Mouse (Mus musculus) hindbrain, embryonic 12.5 days (tissue): ENCODE measurements around the gene 4930524J08Rik. TPM values are rescaled to one million over a fixed set of nuclear protein-coding genes. Genes with fewer than 3 reads are reported as not detected.

Source experiments
- ATAC-seq: fragments of 200-750 bp; cut with Nextera tagmentation; 2 replicates; pipeline ENCODE4 v1.8.0; 2017; ENCODE audit warnings: moderate TSS enrichment; ENCODE audit not compliant: low FRiP score
- H3K27ac ChIP-seq: fragments of 300-500 bp; sonication (generic); 2 replicates; pipeline ENCODE4 v1.5.1; 2016; ENCODE audit warnings: mild to moderate bottlenecking
- H3K27me3 ChIP-seq: fragments of 300-500 bp; sonication (generic); 2 replicates; pipeline ENCODE4 v1.6.1; 2016; ENCODE audit warnings: mild to moderate bottlenecking
- H3K36me3 ChIP-seq: fragments of 300-500 bp; sonication (generic); 2 replicates; pipeline ENCODE4 v1.6.1; 2016; ENCODE audit warnings: mild to moderate bottlenecking
- H3K4me1 ChIP-seq: fragments of 300-500 bp; sonication (generic); 2 replicates; pipeline ENCODE4 v1.6.1; 2016
- H3K4me2 ChIP-seq: fragments of 300-500 bp; sonication (generic); replicated peaks from 2 replicates; pipeline ENCODE4 v1.6.1; 2016; ENCODE audit warnings: mild to moderate bottlenecking
- H3K4me3 ChIP-seq: fragments of 300-500 bp; sonication (generic); 2 replicates; pipeline ENCODE4 v1.5.1; 2016; ENCODE audit warnings: mild to moderate bottlenecking
- H3K9ac ChIP-seq: fragments of 300-500 bp; sonication (generic); 2 replicates; pipeline ENCODE4 v1.6.1; 2016; ENCODE audit warnings: mild to moderate bottlenecking, moderate library complexity
- H3K9me3 ChIP-seq: fragments of 300-500 bp; sonication (generic); replicated peaks from 2 replicates; pipeline ENCODE4 v1.6.1; 2016; ENCODE audit warnings: mild to moderate bottlenecking
- WGBS: fragments of 180-500 bp; shearing (Covaris S2); methylation state at CpG from one replicate; pipeline ENCODE4 v1.1.7; 2016; 5-methylcytosine and 5-hydroxymethylcytosine counted together
- polyA plus RNA-seq: library from polyadenylated mRNA; unstranded; fragments of >200 nt; fragmentation: Nextera tagmentation; extraction: Ambion mirVana; gene quantifications from 2 replicates; pipeline ENCODE4 v1.2.1, GENCODE M21; 2016

Gene 4930524J08Rik
- polyA plus RNA-seq, 1 experiment from 2014 or later = 2.7 TPM

DNA sequence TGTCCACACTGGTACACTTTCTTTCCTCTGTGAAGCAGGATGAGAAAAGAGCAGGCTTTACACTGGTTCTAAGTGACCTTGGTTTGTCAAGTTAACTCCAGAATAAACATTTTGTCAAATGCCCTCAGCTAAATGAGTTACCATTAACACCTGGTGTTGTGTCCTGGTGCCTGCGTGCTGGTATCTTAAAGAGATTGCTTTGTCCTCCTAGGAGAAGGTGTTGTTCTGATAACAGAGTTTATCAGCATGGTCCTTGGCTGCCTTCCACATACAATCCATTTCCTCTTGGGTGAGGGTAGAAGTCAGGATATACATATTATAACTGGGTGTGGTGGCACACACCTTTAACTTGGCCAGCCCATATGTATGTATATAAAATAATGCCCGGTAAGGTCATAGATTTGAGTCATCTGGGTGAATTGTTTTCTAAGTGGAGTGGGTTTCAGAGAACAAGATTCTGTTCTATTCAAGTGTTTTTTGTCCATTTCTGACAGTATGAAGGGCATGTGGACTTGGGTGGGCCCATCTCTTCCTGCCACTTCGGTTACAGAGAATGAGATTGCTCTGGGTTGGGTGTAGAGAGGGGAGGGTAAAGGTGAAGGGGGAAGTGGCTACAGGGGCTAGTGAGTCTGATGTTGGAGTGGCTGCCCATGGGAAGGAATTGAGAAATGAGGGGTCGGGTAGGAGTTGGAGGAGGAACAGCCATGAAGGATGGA lies 27.6 kb downstream of the 4930524J08Rik start:
- WGBS = 90% methylated on average over 4 of the region's 4 CpGs
- H3K36me3 ChIP-seq = no peaks in the 10 kb centered on the region
- 0 out of 2 replicates have a peak, but pooled peaks cover 4% of the 10 kb centered on the region for H3K4me1 ChIP-seq
- no peaks in the 10 kb centered on the region; the same call in 1 of the 2 replicates for H3K27me3 ChIP-seq
- no peaks in the 10 kb centered on the region for H3K9me3 ChIP-seq
- no peak overlapping the region for H3K9ac ChIP-seq
- H3K4me2 ChIP-seq = no peak overlapping the region
- no peak overlapping the region for H3K4me3 ChIP-seq
- ATAC-seq = no peak
- H3K27ac ChIP-seq = no peak overlapping the region

DNA sequence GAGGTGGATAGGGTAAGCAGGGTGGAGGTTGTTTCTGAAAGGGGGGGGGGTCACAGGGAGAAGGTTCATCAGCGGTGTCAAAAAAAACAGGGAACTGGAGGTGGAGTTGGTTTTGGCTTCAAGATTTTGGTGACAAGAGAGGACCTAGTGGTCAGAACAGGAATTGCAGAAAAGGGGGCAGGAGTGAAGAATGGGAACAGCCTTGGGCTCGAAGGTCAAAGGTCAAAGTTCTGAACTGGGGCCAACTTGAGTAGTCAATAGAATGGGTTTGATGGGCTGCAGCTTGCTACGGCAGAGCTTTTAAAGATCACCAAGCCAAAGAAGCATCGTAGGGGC lies 28.1 kb downstream of the 4930524J08Rik start:
- Histone ChIP-seq H3K4me2 (no peak overlapping the region), H3K4me1 (0 out of 2 replicates have a peak, but pooled peaks cover 4% of the 10 kb centered on the region), H3K27ac (no peak overlapping the region), H3K9me3 (no peaks in the 10 kb centered on the region), H3K4me3 (no peak overlapping the region), H3K9ac (no peak overlapping the region), H3K36me3 (no peaks in the 10 kb centered on the region), H3K27me3 (no peaks in the 10 kb centered on the region)
- WGBS = 75% methylated on average over 4 of the region's 4 CpGs
- ATAC-seq = no peak

DNA sequence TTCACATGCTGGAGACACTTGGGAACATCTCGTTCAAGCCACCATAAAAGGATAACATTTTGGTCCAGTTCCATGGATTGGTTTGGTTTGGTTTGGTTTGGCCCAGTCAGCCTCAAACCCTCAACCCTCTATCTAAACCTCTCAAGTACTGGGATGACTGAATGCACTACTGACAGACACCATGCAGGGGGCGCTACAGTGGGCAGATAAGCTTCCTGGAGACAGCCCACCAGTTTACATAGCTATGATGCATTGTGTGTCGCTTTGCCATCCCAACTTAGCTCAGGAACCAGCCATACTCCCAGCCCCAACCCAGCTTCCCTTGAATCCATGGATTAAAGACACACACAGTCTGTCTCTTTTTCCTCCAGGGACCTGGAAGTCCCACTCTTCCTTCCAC lies 29.6 kb downstream of the 4930524J08Rik start:
- no peak overlapping the region for H3K27ac ChIP-seq
- 0 out of 2 replicates have a peak, but pooled peaks cover 2% of the 10 kb centered on the region for H3K4me1 ChIP-seq
- ATAC-seq = no peak
- H3K4me3 ChIP-seq = no peak overlapping the region
- no peaks in the 10 kb centered on the region for H3K9me3 ChIP-seq
- H3K27me3 ChIP-seq = no peaks in the 10 kb centered on the region
- no peak overlapping the region for H3K4me2 ChIP-seq
- H3K9ac ChIP-seq = no peak overlapping the region
- WGBS = 52% methylated on average over 3 of the region's 3 CpGs
- no peaks in the 10 kb centered on the region for H3K36me3 ChIP-seq

DNA sequence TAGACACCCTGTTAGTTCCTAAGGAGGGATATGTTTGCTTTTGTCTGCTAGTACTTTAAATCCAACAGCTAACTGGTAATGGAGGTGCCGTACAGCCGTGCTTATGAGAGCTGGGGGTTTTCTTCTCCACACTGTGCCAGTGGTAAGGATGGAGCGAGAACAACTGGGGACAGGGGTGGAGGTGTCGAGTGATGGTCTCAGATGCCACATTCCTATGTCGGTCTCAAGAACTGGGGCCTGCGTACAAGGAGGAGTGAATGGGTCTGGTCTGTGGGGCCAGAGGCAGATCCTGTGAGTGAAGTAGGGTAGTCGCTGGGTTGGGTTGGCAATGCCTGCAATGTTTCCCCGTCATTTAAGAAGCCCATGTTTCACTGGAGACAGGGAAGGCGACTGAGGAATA lies 33.7 kb downstream of the 4930524J08Rik start:
- H3K36me3 ChIP-seq = no peaks in the 10 kb centered on the region
- no peaks in the 10 kb centered on the region for H3K4me1 ChIP-seq
- no peak overlapping the region for H3K4me3 ChIP-seq
- H3K9ac ChIP-seq = no peak overlapping the region
- H3K4me2 ChIP-seq = no peak overlapping the region
- no peak for ATAC-seq
- H3K27ac ChIP-seq = no peak overlapping the region
- no peaks in the 10 kb centered on the region for H3K9me3 ChIP-seq
- H3K27me3 ChIP-seq = no peaks in the 10 kb centered on the region
- 84% methylated on average over 9 of the region's 9 CpGs for WGBS

DNA sequence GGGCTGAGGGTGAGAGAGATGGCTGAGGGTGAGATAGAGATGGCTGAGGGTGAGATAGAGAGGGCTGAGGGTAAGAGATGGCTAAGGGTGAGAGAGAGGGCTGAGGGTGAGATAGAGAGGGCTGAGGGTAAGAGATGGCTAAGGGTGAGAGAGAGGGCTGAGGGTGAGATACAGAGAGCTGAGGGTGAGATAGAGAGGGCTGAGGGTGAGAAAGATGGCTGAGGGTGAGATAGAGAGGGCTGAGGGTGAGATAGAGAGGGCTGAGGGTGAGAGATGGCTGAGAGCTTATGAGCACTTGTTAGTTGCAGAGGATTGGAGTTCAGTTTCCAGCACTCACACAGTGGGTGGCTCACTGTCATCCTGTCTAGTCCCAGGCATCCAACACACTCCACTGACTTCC lies 41.2 kb downstream of the 4930524J08Rik start:
- Histone ChIP-seq H3K4me3 (no peak overlapping the region), H3K4me1 (no peaks in the 10 kb centered on the region), H3K27ac (no peak overlapping the region), H3K4me2 (no peak overlapping the region), H3K36me3 (no peaks in the 10 kb centered on the region), H3K27me3 (no peaks in the 10 kb centered on the region; the same call in 1 of the 2 replicates), H3K9ac (no peak overlapping the region), H3K9me3 (no peaks in the 10 kb centered on the region)
- ATAC-seq = no peak

DNA sequence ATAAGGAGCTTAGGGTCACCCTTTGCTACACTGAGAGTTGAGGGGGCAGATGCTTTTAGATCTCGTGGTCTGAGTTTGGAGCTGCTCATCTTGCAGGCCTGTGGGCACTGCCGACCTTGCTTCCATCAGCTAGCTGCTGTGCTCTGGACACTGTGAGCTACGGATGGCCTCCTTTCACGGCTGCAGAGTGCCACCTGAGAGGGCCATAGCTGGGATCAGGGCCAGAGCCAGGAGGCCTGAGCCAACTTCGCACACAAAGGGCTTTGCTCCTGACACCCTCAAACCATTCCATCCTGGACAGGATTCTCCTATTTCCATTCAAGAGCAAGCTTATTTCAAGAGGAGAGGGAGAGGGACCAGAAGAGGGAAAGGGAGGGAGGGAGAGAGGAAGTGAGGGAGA lies 45.5 kb downstream of the 4930524J08Rik start:
- Histone ChIP-seq H3K4me1 (no peaks in the 10 kb centered on the region), H3K36me3 (no peaks in the 10 kb centered on the region), H3K27ac (no peak overlapping the region), H3K27me3 (no peaks in the 10 kb centered on the region; the same call in 1 of the 2 replicates), H3K4me3 (no peak overlapping the region), H3K4me2 (no peak overlapping the region), H3K9me3 (no peaks in the 10 kb centered on the region), H3K9ac (no peak overlapping the region)
- no peak for ATAC-seq
- WGBS = 83% methylated on average over 5 of the region's 5 CpGs

DNA sequence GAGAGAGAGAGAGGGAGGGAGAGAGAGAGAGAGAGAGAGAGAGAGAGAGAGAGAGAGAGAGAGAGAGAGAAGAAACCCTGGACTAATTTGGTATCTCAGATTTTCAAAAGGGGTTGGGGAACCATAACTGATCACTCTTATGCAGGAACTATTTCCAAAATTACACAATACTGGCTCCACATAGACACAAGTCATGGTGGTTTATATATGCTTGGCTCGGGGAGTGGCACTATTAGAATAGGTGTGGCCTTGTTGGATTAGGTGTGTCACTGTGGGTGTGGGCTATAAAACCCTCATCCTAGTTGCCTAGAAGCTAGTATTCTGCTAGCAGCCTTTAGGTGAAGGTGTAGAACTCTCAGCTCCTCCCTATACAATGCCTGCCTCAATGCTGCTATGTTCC lies 46.0 kb downstream of the 4930524J08Rik start:
- no peak overlapping the region for H3K4me3 ChIP-seq
- H3K9me3 ChIP-seq = no peaks in the 10 kb centered on the region
- WGBS = 91% methylated on average over 1 of the region's 1 CpGs
- no peaks in the 10 kb centered on the region; the same call in 1 of the 2 replicates for H3K27me3 ChIP-seq
- peaks cover under 1% of the 10 kb centered on the region; the same call in 1 of the 2 replicates for H3K4me1 ChIP-seq
- no peak for ATAC-seq
- no peaks in the 10 kb centered on the region for H3K36me3 ChIP-seq
- H3K9ac ChIP-seq = no peak overlapping the region
- H3K27ac ChIP-seq = no peak overlapping the region
- H3K4me2 ChIP-seq = no peak overlapping the region

Other genes starting within 250 kb of the 4930524J08Rik start
- gene Rasgef1b, start 250.0 kb upstream of the 4930524J08Rik start, polyA plus RNA-seq = 25.9 and 30.5 TPM in 2 replicates
- gene Vamp9, start 72.8 kb upstream of the 4930524J08Rik start, polyA plus RNA-seq = 0.50 TPM in 1 of 2 replicates, not detected in the other
- 445 and 497 TPM in 2 replicates for gene Hnrnpd, start 123 bp upstream of the 4930524J08Rik start, polyA plus RNA-seq
- gene Hnrnpdl, start 60.6 kb downstream of the 4930524J08Rik start, polyA plus RNA-seq = 258 and 273 TPM in 2 replicates
- 38.0 and 39.2 TPM in 2 replicates for gene Enoph1, start 60.9 kb downstream of the 4930524J08Rik start, polyA plus RNA-seq
- 8.2 and 9.9 TPM in 2 replicates for gene Tmem150c, start 180.7 kb downstream of the 4930524J08Rik start, polyA plus RNA-seq